Mouse (Mus musculus): ENCODE measurements around the gene Smco4.

DNA sequence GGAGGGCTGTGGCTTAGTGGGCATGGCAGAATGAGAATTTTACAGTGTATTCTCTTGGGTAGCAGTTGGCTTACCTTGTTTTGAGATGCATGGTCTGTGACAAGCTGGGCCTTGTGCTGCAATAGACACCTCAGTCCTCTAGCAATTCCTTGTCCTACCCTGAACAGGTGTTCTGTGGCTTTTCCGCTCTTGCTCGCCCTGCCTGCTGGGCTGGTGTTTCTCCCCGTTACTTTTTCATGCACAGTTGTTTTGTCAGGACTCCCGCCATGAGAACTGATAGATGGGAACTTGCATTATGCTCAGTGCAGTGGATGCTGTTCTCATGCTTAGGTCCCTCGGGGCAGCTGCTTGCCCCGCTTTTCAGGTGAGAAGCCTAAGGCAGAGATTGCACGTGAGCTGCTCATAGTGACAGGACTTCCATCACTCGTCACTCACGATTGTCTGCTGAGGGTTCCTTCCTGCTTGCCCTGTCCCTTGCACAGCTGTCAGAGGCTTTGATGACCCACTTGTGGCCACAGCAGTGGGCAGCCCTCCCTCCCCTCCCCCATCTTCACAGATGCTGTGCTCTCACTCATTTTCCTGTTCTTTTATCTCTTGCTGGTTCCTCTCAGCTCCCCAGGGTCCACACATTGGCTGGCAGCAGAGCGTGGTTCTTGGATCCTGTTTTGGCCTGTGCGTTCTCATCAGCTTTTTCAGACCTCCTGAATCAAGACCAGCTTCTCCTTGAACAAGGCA lies 40.3 kb downstream of the Smco4 start:
- no peak for TF ChIP-seq POLR2A (IDR thresholded peaks at IDR 0.05; ENCODE audit: low read depth, low read length)
- TF ChIP-seq CTCF (IDR thresholded peaks at IDR 0.05; ENCODE audit: extremely low read depth, insufficient read length, insufficient replicate concordance, low read depth, low read length): no peak

Measured in small intestine, adult 2 months (tissue).